Mouse (Mus musculus) ES-CJ7 (cell line): ENCODE data around the gene Nbr1.

Experiments
- DNase-seq: peaks from one replicate; pipeline ENCODE4 v3.0.0; 2011; ENCODE audit warnings: low read depth, low spot score

The Nbr1 gene

GRCm38 (mm10) chr11:101551751-101552475 lies at the start of gene Nbr1, which contains the start of gene Brca1:
Nbr1 (plus strand) TSS chr11:101552149.
Brca1 (minus strand) TSS chr11:101551955.
- peak; percentile 99 for DNase-seq

DNA sequence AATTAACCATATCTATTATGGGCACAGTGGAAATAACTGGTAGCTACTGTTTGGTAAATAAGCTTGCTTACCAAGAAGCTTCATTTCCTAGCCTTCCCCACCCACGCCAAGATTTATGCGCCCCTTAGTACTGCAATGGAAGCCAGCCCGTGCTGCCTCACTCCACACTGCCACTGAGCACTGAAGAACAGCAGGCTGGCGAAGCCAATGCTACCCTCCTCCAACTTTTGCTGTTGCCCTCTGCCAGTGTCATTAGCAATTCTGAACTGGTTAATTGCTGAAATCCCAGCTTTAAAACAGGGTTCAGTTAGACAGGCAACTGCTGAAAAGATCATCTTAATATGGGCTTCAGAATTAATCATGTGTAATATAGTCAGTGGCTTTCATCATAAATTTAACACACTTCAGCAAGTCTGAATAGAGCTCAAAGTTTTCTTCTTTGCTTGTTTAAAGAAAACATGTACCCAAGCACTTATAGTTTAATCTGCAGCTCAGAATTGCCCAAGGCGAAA lies 45.6 kb upstream of the Nbr1 start:
- DNase-seq: no peak

DNA sequence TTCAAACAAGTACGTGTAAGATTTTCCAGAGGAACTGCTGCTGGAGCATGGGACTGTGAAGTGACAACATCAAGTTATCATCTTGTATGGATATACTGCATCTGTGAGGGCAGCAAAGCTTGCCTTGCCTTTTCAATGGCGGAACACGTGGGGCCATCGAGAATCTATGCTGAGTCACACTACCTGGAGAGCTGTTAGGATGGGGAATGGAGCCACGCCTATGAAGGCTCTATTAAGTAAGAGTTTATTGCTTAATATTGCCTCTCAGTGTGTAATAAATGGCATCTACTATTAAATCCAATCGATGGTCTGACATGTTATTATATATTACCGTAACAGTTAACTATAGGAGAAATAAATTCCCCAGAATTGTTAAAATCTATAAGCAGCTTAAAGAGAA lies 44.9 kb upstream of the Nbr1 start:
- no peak for DNase-seq

DNA sequence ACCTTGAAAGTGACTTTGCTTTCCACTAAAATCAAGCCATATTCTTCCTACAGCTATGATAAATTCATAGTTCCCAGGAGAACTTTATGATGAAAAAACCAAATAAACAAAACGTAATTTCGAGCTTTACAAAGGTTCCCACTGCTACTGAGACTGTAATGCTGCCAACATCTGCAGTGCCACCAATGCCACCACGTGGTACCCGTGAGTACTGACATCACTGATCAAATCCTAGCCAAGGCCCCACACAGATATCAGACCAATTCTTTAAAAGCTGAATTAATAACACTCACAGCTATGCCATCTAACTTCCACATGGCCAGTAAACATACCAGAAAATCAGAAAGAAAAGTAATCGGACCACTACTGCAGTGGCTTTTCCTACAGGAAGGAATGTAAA lies 33.0 kb upstream of the Nbr1 start:
- no peak for DNase-seq

GRCm38 (mm10) chr11:101519364-101519763 lies 32.6 kb upstream of the Nbr1 start:
- DNase-seq: no peak

DNA sequence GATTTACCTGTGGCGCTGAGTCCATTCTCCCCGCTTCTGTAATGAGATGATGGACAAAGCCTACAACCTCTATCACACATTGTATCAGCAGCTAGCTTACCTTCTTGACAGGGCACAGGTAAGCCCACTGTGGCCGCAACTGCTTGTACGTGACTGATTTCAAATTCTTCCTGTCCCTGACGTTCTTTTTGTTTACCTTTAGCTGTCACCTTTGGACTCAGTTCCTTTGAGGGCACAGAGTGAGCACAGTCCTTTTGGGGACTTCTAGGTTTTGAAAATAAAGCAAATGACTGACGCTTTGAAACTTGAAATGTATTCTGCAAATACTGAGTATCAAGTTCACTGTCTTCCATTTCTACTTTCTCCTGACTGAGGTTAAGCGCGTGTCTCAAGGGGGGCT lies 27.5 kb upstream of the Nbr1 start:
- DNase-seq: no peak

- no peak for DNase-seq
Measured at GRCm38 (mm10) chr11:101525056-101525455, 26.9 kb upstream of the Nbr1 start.

GRCm38 (mm10) chr11:101525936-101526595 lies 25.9 kb upstream of the Nbr1 start:
- DNase-seq: no peak

DNA sequence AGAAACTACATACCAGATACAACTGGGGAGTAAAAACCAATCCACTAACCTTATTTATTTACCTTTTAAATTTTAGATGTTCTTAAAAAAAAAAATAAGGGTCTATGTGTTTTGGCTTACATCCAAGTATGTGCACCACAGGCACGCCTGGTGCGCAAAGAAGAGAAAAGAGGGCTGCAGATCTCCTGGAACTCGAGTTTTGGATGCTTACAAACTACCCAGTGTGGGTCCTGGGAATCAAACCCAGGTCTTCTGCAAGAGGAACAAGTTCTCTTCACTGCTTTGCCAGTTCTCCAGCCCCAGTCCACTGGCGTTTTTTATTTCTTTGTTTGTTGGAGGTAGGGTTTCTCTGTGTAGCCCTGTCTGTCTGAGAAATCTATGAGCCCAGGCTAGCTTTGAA lies 25.3 kb upstream of the Nbr1 start:
- DNase-seq: no peak

DNA sequence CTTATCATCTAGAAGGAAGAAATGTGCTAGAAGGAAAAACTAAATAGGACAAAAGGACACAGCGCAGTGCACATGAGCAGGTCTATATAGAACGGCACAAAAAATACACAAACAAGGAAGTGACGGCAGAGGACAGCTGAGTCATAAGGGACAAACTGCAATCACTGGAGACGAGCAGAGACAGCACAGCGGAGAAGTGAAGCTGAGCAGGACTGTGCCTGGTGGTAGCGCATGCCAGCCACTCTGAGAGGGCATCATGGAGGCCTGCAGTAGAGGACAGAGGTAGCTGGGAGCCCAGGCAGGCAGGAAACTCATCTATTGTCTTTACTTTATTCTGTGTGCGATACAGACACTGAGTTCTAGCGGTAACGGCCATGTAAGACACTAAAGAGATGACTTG lies 8.4 kb upstream of the Nbr1 start:
- no peak for DNase-seq

DNA sequence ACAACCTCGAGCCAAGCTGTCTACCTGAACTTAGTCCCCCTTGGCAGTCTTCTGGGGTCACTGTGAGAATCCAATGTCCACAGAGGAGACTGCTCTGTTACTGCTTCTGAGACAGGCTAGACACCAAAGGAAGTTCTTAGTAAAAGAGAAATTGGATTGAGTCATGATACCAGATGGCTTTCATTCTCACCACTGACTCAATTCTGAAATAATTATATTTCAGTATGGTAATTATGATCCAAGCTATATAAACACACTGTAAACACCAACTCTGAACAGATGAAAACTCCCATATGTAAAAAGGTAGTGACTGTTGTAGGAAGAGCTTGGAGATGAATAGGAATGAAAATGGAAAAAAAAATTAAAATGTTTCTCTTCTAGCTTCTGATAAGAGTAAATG lies 7.8 kb upstream of the Nbr1 start:
- no peak for DNase-seq

- DNase-seq: peak; percentile 76
Measured at GRCm38 (mm10) chr11:101548526-101548925, 3.4 kb upstream of the Nbr1 start.

DNA sequence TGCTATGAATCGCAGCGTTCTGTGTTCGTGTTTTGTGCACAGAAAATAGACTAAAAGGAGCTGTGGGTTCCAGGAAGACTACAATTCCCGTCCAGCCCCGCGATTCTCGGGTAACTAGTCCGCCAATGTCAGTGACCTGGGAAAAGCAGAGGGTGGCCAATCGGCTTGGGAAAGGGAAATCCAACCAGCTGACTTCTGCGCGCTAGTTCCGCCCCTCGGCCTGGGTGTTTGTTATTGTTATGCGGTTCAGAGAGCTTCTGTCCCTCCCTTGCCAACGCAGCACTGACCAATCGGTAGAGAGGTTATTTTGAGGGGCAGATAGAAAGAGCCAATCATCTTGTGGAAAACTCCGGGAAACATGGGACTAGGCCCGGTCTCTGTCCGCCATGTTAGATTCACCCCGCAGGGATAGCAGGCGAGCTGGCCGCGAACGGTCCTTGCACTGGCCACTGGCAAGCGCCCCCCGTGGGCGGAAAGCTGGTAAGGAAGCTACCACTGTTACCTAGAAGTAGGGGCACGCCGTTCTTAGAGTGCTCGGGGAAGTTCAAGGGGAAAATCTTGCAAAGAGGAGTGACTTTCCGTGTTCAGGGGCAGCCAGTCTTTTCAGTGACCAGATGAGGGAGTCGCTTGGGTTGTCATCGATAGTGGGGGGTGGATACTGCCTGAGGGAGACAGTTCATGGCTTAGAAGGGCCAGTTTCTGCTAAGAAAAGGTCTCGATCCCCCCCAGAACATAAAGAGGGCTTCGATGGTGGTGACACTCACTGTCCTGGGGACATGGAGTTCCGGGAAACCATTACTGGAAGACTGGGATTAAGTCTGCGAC lies 739 bp downstream of the Nbr1 start:
- DNase-seq: peak; percentile 100

DNA sequence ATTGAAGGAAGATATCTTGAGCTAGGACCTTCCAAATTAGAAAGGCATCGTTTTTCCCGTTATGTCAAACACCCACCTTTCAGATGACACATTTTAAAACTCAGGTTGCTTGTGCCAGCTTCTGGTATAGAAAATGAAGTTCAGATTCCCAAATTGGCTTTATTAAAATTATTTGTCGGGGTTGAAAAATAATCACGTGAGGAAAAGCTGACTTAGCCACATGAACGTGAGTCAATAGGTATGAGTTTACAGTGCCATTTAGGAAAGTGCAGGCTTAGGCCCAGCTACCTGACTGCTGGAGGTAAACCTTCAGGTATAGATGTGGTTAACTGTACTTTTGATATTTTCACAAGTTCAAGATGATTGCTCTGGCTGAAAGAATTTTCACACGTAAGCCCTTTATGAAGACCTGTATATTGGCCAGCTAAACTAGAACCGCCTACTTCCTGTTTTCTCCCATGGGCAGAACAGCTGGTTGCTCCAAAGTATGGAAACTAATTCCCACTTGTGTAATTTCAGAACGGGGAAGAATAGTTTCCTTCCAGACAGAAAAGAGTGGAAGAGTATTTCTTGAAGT lies 1.5 kb downstream of the Nbr1 start:
- DNase-seq: no peak

GRCm38 (mm10) chr11:101556541-101556940 lies 4.6 kb downstream of the Nbr1 start:
- DNase-seq: no peak

DNA sequence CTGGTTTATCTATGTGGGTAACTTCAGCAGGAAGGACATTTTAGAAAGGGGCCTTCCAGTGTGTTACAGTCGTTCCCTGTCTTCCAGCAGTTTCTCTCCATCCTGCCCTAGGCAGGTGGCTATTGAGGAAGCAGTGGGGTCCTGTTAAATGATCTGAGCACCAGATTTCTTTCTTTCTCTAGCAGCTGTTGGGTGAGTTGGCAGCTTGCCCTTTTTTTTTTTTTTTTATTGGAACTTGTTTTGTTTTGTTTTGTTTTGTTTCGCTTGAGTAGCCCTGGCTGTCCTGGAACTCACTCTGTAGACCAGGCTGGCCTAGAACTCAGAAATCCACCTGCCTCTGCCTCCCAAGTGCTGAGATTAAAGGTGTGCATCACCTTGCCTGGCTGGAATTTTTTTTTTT lies 5.0 kb downstream of the Nbr1 start:
- no peak for DNase-seq

GRCm38 (mm10) chr11:101562391-101562790 lies 10.4 kb downstream of the Nbr1 start:
- DNase-seq: peak; percentile 92

DNA sequence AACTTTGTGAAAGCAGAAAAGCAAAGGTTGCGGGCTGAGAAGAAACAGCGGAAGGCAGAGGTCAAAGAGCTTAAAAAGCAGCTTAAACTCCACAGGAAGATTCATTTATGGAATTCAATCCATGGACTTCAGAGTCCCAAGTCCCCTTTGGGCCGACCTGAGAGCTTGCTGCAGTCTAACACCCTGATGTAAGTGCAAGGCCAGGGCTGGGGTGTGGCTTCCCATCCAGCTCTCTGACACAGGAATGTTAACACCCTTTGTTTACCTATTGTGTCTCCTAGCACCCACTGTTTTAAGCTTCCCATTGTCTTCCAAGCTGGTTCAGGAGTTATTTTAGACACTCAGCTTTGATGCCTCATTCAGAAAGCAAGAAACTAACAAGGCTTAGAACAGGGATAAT lies 16.5 kb downstream of the Nbr1 start:
- DNase-seq: peak; percentile 89

GRCm38 (mm10) chr11:101576116-101576515 lies 24.2 kb downstream of the Nbr1 start:
- peak; percentile 80 for DNase-seq

DNA sequence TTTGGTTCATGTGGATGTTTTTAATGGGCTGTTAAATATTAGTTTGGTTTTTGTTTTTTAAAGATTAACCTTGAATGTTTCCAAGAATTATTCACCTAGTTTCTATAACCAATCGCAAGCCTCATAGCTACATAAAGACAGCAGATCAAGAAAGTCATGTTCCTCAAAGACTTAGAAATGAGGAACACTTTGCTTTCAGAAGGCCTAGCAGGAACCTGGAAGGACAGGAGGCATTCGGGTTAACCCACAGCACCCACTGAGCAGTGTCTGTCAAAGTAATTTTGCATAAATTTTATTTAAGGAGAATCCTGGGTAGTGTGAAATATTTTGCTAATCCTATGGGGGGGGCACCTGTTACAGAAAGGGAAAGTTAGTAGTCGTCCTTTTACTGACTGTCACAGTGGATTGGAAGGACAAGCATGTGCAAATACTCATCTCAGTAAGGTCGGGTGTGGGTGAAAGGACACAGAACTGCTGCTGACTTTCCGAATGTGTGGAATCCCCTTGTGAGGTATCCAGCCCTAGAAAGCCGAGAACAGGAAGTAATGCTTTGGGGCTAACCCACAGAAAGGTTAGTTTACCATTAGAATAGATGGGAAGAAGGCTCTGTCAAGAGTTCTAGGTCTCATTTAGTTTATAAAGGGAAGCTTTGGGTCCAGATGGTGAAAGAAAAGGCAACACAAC lies 29.3 kb downstream of the Nbr1 start:
- peak; percentile 43 for DNase-seq
